Mouse (Mus musculus): ENCODE results near the gene Gm15023.
"Not testable (repeated sequence)": the region's sequence is repeated elsewhere in the genome, so short reads cannot be mapped to it uniquely, and the experiment has no call there.

Gene Gm15023

DNA sequence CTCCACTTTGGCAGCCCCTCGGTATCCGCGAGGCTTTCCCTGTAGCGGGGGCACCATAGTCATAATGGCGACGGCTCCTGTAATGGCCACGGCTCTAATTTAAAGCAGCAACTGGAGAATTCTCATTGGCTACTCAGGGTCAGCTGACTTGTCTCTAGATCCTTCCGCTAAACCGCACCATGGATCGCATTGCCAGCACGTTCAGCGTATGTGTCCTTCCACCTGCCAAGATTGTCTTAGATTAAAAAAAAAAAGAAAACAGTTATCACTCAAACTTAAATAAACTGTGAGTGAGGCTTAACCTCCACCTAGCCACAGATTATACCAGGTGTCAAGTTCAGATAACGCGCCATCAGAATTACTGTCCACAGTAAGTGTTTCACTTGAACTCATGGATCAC, at the start of gene Gm15023:
Gene Gm15023 (minus strand): TSS at position 101 of the 400 bp plus-strand sequence.
- in situ Hi-C loops (cut with MboI, MseI), result not testable (repeated sequence)

DNA sequence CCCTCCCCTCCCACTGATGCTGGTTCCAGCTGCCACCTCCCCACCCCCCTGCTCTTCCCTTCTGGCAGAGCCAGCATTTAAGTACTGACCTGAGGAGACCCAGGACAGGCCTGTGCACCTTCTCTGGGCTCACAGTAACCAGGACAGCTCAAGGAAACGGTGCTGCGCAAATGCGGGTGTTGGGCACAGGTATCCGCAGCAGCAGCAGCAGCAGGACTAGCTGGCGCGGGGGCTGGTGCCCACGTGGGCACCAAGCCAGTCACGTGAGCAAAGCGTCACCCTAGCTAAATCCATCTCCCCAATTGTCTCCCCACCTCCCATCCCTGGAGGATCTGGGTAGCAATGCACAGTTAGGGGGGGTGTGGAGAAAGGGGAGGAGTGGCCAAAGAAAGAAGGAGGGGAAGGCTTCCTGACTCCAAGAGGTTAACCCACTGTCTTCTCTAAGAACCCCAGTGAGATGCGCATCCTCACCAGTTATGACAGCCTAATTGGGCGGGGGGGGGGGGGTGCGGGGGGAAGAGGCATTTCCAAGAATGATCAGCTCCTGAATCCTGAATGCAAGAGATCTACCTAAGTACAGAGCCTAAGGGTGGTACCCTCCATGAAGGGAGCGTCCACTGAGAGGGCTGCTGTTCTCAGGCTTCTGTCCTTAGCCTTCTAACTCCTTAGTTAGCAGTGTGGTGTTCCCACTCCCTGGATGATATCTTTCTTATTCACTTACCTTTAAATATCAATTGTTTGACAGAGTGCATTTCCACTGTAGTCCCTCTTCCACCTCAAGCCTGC, 33.2 kb upstream of the Gm15023 start, which contains the start of gene Tceal6:
Gene Tceal6 (minus strand): TSS at position 252 of the 786 bp plus-strand sequence.
- in situ Hi-C loops (cut with MboI, MseI), result no loop called here

DNA sequence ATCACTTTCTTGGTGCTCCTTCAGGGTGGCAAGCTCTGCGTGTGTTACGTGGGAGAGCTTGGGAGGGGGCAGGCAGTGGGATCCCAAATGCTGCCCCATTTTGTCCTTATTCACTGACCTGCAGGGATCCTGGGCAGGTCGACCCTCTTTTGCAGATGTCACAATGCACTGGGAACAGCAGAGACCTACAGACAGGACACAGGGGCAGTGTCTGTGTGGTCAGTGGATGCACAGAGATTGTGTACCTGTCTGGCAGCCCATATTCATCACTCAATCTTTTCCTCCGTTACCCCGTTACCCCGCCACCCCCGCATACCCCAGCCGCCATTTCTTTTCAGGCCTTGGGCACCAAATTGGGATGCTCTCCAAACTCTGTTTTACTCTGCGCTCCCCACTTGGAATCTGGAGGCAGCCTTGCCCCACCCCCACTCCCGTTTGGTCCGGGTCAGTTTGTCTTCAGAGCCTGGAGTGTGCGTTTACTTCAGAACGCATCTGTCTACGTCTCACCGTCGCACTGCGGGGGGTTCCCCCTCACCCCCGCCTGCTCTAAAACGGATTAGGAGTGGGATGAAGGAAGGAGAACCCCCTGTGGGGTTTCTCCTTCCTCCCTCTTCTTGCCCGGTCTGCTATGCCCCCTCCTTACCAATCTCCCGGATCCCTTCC, 32.5 kb upstream of the Gm15023 start:
- in situ Hi-C loops (cut with MboI, MseI), result not testable (repeated sequence)

DNA sequence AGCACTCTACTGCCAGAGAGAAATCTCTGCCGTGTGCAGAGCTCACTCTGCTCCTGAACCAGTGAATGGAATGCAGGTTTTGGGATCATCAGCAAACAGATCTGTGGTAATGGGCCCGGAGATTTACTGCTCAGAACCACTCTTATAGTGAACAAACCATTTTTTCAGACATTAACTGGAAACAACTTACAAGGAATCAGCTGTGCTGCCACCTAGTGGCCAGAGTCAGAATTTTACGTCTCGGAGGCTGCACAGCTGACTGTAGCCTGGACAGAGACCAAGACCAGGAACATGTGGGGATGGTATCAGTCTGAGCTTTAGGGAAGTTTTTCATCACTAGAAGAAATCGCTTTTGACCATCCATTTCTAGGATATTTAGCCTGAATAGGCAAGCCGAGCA, 12.5 kb upstream of the Gm15023 start:
- in situ Hi-C loops (cut with MboI, MseI), result loop anchor here (5.0 kb wide), 2 partner anchors 83 to 292 kb away; no protein-coding TSS in a partner anchor

DNA sequence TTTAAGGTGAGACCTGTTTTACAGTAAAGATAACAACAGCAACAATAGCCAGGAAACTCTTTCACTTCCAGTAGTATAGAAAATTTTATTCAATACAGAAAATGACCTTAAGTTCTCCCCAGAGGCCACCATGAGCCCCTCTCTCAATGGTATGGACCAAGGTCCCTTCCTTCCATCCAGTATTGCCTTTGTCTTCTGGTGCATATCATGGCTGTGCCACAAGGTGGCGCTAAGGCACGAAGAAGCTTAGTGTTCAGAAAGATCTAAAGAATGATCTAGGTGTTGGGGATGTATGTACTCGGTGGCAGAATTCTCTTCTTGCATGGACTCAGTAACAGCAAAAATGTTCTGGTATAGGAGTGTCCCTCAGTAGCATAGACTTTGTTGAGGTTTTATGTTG, 11.2 kb upstream of the Gm15023 start:
- in situ Hi-C loops (cut with MboI, MseI), result loop anchor here (5.0 kb wide), 1 partner anchor 81 kb away; no protein-coding TSS in a partner anchor
